Mouse (Mus musculus) heart, embryonic 10.5 days (tissue): ENCODE measurements at regions not wholly inside any gene's neighbourhood (a gene's known extent, or its start where the extent isn't known, plus 50 kb on each side); places are given as distances from the start of the nearest gene placed in this dataset.

ENCODE experiments used
- DNase-seq: peaks from one replicate; pipeline ENCODE4 v3.0.0-alpha.2; 2017; ENCODE audit warnings: low spot score
- H3K27ac ChIP-seq: fragments of 300-500 bp; sonication (generic); 2 replicates; pipeline ENCODE4 v1.5.1; 2016; ENCODE audit warnings: mild to moderate bottlenecking
- H3K27me3 ChIP-seq: fragments of 300-500 bp; sonication (generic); 2 replicates; pipeline ENCODE4 v1.6.1; 2016; ENCODE audit warnings: mild to moderate bottlenecking; ENCODE audit not compliant: poor library complexity, insufficient read depth, severe bottlenecking
- H3K36me3 ChIP-seq: fragments of 300-500 bp; sonication (generic); 2 replicates; pipeline ENCODE4 v1.6.1; 2016; ENCODE audit warnings: mild to moderate bottlenecking, moderate library complexity
- H3K4me1 ChIP-seq: fragments of 300-500 bp; sonication (generic); 2 replicates; pipeline ENCODE4 v1.6.1; 2016; ENCODE audit warnings: mild to moderate bottlenecking
- H3K4me3 ChIP-seq: fragments of 300-500 bp; sonication (generic); 2 replicates; pipeline ENCODE4 v1.5.1; 2016; ENCODE audit warnings: mild to moderate bottlenecking, moderate library complexity
- H3K9me3 ChIP-seq: fragments of 300-500 bp; sonication (generic); 2 replicates; pipeline ENCODE4 v1.6.1; 2016; ENCODE audit warnings: mild to moderate bottlenecking, moderate library complexity
- WGBS: fragments of 180-500 bp; shearing (Covaris S2); methylation state at CpG from one replicate; pipeline ENCODE4 v1.1.7; 2016; 5-methylcytosine and 5-hydroxymethylcytosine counted together

DNA sequence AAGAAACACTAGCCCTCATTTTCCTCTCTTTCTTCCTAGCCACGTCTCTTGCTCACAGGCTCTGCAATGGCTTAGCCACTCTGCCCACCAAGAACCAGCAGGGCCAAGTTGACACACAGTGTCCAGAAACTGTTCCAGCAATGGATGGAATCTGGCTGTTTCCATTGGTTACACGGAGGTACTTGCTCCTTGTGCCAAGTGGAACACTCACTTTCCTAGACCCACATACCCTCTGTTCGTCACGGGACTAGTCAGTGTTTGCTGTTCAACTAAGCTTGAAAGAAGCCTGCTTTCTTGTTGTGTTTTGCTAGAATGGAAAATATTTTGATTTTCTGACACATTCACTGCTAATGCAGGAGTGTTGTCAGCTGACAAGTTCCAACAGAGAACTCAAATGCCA, 575.7 kb upstream of the Gulo start:
- no peaks in the 10 kb centered on the region for H3K36me3 ChIP-seq
- no peaks in the 10 kb centered on the region for H3K9me3 ChIP-seq
- H3K27me3 ChIP-seq, result no peaks in the 10 kb centered on the region
- WGBS, result 79% methylated on average over 4 of the region's 4 CpGs
- no peak overlapping the region for H3K4me3 ChIP-seq
- DNase-seq, result no peak
- H3K4me1 ChIP-seq, result no peaks in the 10 kb centered on the region
- H3K27ac ChIP-seq, result no peak overlapping the region

DNA sequence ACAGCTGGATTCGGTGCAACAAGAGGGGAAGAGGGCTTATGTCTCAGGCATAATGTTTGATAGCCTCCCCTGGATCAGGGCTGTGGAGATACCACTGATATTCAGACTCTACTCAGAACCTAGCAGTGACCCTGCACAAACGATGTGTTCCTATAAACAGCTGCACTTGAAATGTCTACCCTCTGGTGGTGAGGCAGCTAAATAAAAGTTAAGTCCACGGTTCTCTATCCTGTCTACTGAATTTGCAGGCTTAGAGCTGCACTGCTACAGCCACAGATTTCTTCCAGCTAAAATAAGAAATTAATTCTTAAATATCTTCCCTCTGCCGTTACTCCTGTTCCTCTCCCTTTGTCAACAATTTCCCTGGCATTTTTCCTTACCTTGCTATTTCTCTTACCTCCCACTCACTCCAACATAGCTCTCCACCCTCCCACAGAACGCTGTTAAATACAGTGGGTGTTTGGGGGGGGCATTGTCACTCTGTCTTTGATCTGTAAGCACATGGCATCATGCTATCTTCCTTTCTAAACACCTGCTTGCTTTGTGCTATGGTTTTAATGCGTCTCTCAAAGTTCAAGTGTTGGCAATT, 571.0 kb upstream of the Gulo start:
- Histone ChIP-seq H3K9me3 (no peaks in the 10 kb centered on the region), H3K27me3 (no peaks in the 10 kb centered on the region), H3K27ac (no peak overlapping the region), H3K4me3 (no peak overlapping the region), H3K36me3 (no peaks in the 10 kb centered on the region), H3K4me1 (peaks cover 8% of the 10 kb centered on the region; the same call in 1 of the 2 replicates)
- no peak for DNase-seq
- 61% methylated on average over 6 of the region's 6 CpGs for WGBS

DNA sequence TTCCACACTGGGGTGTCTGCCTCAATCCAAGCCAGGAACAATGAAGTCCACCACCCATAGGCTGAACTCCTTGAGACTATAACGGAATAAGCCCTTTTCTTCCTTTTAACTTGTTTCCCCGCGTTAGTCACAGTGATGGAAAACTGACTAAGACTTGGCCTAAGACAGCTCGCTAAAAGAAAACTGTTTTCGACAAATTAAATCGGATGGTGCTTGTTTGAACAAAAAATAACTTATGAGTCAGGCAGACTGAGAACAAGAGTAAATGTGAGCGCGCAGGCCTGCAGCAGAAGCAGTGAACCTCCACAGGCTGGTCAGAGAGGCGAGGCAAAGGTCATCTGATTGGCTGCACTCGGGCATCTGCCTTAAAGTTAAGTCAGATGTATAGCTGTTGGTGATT, 557.6 kb upstream of the Gulo start:
- DNase-seq, result no peak
- Histone ChIP-seq H3K4me1 (no peaks in the 10 kb centered on the region), H3K27me3 (no peaks in the 10 kb centered on the region), H3K4me3 (no peak overlapping the region), H3K27ac (no peak overlapping the region), H3K9me3 (no peaks in the 10 kb centered on the region), H3K36me3 (no peaks in the 10 kb centered on the region)
- WGBS, result 86% methylated on average over 10 of the region's 10 CpGs

DNA sequence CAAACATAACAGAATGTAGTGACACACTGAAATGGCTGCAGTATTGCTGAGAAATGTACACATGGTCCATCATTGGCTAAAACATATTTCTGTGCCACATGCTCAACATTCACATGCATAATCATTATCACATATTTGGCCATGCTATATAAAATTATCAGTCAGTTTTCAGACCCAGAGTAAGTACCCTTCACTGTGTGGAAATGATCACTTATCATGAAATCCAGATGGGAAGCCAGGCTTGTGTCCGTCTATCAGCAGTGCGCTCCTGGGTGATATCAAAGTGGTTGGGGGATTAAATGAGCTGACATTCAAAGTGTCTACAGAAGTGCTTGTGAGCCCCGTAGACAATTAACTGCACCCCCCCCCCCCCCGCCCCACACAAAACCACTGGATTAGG, 553.7 kb upstream of the Gulo start:
- no peak overlapping the region for H3K27ac ChIP-seq
- H3K9me3 ChIP-seq, result no peaks in the 10 kb centered on the region
- DNase-seq, result no peak
- H3K27me3 ChIP-seq, result no peaks in the 10 kb centered on the region
- H3K36me3 ChIP-seq, result no peaks in the 10 kb centered on the region
- 57% methylated on average over 4 of the region's 4 CpGs for WGBS
- no peaks in the 10 kb centered on the region for H3K4me1 ChIP-seq
- H3K4me3 ChIP-seq, result no peak overlapping the region

DNA sequence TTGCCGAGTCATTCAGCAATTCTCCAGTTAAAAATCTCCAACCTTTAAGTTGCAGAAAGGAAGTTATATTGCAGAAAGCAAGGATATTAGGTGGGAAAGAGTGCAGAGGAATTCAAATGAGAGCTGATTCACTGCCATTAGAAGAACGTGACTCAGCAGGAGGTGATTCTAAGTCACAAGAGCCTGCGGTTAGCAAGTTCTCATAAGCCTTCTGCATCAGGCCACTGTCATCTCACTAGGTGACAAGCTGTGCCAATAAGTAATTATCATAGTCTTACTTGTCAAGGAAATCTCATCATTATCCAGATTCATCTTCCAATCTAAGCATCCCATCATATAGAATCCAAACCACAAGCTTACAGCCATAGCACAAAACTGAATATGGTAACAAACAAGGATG, 552.7 kb upstream of the Gulo start:
- no peaks in the 10 kb centered on the region for H3K9me3 ChIP-seq
- WGBS, result 71% methylated on average over 3 of the region's 3 CpGs

DNA sequence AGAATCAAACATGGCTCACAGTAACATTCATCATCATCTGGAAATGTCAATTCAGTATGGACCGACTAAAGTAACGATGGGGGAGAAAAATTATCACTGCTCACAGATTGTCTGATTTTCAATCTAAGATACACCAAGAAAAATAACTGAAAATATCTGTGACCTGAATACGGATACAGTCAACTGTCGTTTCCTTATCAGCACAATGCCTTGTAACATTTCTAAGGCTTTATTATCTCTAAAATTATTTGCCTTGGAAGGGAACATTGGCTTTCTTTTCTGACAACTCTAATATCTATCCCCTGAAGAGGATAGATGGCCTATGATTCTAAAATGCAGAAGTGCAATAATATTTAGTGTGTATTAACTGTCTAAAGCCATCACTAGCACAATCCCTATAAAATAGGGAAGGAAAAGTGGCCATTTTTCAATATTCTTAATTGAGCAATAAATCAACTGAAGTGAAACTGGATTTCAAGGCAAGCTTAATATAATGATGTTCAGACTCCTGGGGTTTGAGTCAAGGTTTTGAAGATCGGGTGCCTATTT, 552.1 kb upstream of the Gulo start:
- Histone ChIP-seq H3K4me1 (no peaks in the 10 kb centered on the region), H3K4me3 (no peak overlapping the region), H3K27me3 (no peaks in the 10 kb centered on the region), H3K9me3 (no peaks in the 10 kb centered on the region), H3K27ac (no peak overlapping the region), H3K36me3 (no peaks in the 10 kb centered on the region)
- DNase-seq, result no peak
- WGBS, result 81% methylated on average over 5 of the region's 5 CpGs

More for the DNA sequence above, 552.7 kb upstream of the Gulo start:
- Histone ChIP-seq H3K27ac (no peak overlapping the region), H3K27me3 (no peaks in the 10 kb centered on the region), H3K4me1 (no peaks in the 10 kb centered on the region), H3K4me3 (no peak overlapping the region), H3K36me3 (no peaks in the 10 kb centered on the region)
- DNase-seq, result no peak

DNA sequence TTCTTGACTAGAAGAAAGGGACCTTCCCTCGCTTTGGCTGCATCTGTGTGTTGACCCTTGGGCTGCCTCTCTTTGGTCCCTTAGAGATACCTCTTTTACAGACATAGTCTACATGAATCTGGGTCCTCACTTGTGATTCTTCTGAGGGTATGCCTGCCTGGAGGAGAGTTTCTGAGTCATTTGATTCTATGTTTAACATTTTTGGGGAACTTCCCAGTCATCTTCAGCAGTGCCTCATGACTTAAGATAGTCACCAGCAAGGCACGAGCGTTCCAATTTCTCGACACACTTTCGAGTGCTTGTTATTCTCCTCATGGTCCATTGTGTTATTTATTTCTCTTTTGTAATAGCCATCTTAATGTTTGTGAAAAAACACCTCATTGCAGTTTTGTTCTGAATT, 549.4 kb upstream of the Gulo start:
- no peaks in the 10 kb centered on the region for H3K4me1 ChIP-seq
- H3K27ac ChIP-seq, result no peak overlapping the region
- 79% methylated on average over 5 of the region's 5 CpGs for WGBS

DNA sequence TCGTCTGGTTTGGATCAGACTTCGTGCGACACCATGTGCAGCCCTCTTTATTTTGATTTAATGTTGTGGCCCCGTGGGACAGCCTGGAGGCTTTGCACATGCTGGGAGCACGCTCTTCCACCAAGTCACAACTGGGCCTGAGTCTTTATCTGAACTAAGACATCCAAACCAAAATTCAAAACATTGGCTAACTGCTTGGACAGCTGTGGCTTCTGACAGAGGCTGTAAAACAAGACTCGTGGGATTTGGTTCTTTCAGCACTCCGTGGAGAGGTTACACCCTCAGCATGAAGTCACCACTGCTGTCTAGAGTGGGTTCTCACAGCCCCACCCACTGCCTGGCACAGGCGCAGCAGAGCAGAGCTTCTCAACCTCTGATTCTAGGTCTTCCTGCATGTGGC, 548.6 kb upstream of the Gulo start:
- Histone ChIP-seq H3K4me1 (no peaks in the 10 kb centered on the region), H3K27ac (no peak overlapping the region), H3K4me3 (no peak overlapping the region), H3K27me3 (no peaks in the 10 kb centered on the region), H3K9me3 (no peaks in the 10 kb centered on the region), H3K36me3 (no peaks in the 10 kb centered on the region)
- 66% methylated on average over 8 of the region's 8 CpGs for WGBS
- no peak for DNase-seq

More for the DNA sequence above, 549.4 kb upstream of the Gulo start:
- Histone ChIP-seq H3K36me3 (no peaks in the 10 kb centered on the region), H3K9me3 (no peaks in the 10 kb centered on the region), H3K4me3 (no peak overlapping the region), H3K27me3 (no peaks in the 10 kb centered on the region)
- no peak for DNase-seq

DNA sequence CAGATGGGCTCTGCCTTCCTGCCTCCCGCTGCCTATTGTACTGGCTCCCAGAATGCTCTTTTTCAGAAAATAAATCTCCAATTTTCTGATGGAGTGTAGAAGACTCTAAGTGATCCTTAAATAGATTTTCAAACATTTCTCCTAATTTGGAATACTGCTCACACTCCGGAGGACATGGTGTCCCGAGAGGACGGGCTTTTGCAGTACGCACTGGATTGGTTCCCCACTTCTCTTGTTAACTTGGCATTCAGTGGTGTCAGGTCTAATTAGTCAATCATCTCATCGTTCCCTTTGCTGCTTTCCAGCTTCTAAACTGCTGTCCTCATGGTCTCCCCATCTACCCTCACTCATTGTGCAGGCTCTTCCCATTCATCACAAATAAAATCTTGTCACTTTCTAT, 529.5 kb upstream of the Gulo start:
- no peaks in the 10 kb centered on the region for H3K27me3 ChIP-seq
- DNase-seq, result no peak
- H3K4me1 ChIP-seq, result no peaks in the 10 kb centered on the region
- H3K36me3 ChIP-seq, result no peaks in the 10 kb centered on the region
- no peak overlapping the region for H3K27ac ChIP-seq
- H3K9me3 ChIP-seq, result no peaks in the 10 kb centered on the region
- 88% methylated on average over 6 of the region's 6 CpGs for WGBS
- no peak overlapping the region for H3K4me3 ChIP-seq

DNA sequence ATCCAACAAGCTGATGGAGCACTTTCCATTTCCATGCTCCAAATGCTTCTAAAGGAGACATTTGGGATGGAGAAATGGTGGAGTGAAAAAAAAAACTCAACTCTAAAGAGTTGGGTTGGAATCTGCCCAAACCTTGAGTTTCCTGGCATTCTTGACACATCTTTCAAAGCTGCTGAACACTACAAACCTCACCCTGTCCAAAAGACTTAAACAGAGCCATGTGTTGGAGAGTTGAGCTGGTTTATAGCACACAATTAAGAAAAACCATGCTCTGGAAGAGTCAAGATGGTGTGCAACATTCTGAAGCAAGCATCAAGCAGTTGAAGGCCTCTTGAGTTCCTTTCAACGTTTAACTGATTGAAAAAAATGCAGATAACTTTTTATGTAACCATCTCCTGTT, 525.7 kb upstream of the Gulo start:
- H3K9me3 ChIP-seq, result no peaks in the 10 kb centered on the region
- no peak overlapping the region for H3K27ac ChIP-seq
- H3K27me3 ChIP-seq, result no peaks in the 10 kb centered on the region
- 52% methylated on average over 1 of the region's 1 CpGs for WGBS
- no peak for DNase-seq
- no peak overlapping the region for H3K4me3 ChIP-seq
- no peaks in the 10 kb centered on the region for H3K36me3 ChIP-seq
- H3K4me1 ChIP-seq, result no peaks in the 10 kb centered on the region

DNA sequence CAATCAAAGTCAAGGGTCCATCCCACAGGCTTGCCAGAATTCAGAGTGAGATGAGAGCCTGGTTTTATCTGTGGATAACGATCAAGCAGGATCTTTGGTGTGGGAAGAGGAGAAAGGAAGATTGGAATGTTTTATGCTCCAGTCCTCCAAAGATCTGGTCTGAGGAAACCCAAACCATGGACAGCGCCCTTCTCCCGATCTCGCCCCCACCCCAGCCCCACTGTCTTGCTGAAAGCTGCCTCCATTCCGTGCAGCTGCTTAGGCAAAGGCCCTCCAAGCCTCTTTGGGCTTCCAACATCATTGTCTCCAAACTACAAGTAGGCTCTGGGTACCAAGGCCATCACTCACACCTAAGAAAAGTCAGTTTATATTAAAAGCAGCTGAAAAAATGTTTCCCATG, 519.1 kb upstream of the Gulo start:
- DNase-seq, result no peak
- H3K9me3 ChIP-seq, result no peaks in the 10 kb centered on the region
- H3K4me3 ChIP-seq, result no peak overlapping the region
- no peaks in the 10 kb centered on the region for H3K36me3 ChIP-seq
- H3K4me1 ChIP-seq, result no peaks in the 10 kb centered on the region
- H3K27me3 ChIP-seq, result peaks cover 7% of the 10 kb centered on the region; the same call in 1 of the 2 replicates
- H3K27ac ChIP-seq, result no peak overlapping the region
- WGBS, result 25% methylated on average over 5 of the region's 5 CpGs

DNA sequence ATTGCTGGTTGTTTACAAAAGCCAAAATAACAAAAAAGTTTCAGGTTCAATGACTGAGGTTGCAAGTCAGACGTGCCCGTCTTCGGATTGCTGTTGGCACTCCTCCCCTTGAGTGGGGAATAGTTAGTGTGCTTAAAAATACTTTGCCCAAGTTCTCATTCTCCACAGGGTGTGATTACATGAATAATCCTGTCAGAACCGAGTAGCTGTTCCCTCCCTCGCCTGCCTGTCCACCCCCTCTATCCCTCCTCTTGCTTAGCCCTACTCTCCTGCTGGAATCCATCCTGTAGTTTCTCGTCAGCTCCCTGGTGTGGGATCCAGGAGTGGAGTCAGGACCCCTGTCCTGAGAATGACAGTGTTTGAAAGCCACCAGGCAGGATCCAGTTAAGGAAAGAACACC, 518.1 kb upstream of the Gulo start:
- no peaks in the 10 kb centered on the region for H3K36me3 ChIP-seq
- H3K4me3 ChIP-seq, result no peak overlapping the region
- no peaks in the 10 kb centered on the region for H3K4me1 ChIP-seq
- DNase-seq, result no peak
- no peak overlapping the region for H3K27ac ChIP-seq
- H3K9me3 ChIP-seq, result no peaks in the 10 kb centered on the region
- H3K27me3 ChIP-seq, result peaks cover 7% of the 10 kb centered on the region; the same call in 1 of the 2 replicates
- WGBS, result 67% methylated on average over 6 of the region's 6 CpGs

DNA sequence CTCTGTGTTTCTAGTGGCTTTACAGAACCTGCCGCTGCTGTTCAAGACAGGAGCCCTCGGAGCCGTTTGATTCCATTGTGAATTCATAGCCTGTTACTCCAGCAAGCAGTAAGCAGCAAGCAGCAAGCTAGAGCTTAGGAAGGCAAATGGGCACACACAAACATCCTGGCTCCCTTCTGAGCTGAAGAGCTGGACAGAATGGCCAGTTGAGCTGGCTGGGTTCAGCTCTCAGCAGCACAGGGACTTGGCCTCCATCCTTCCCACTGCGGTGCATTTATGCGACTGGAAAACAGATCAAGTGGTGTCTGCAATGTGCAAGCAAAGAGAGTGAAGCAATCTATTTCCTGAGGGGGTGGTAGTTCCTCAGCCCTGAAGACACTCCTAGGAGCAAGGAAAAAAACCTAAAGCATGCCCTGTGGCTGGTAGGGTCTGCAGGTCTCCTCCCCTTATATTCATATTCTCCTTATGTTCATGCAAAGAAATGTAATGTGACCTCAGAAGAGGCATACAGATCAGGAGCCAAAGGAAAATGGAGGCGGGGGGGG, 513.9 kb upstream of the Gulo start:
- Histone ChIP-seq H3K36me3 (no peaks in the 10 kb centered on the region), H3K4me3 (no peak overlapping the region), H3K27ac (no peak overlapping the region), H3K9me3 (no peaks in the 10 kb centered on the region), H3K4me1 (0 out of 2 replicates have a peak, but pooled peaks cover 4% of the 10 kb centered on the region), H3K27me3 (no peaks in the 10 kb centered on the region)
- DNase-seq, result no peak
- WGBS, result 78% methylated on average over 6 of the region's 6 CpGs
